Mouse (Mus musculus) forebrain, embryonic 10.5 days (tissue): ENCODE measurements around the gene Zfyve27. TPM values are rescaled to one million over a fixed set of nuclear protein-coding genes. Genes with fewer than 3 reads are reported as not detected.

Experiments used
- DNase-seq: peaks from one replicate; pipeline ENCODE4 v3.0.0-alpha.2; 2017; ENCODE audit warnings: low spot score; ENCODE audit errors: extremely low spot score
- H3K27ac ChIP-seq: fragments of 300-500 bp; sonication (generic); 2 replicates; pipeline ENCODE4 v1.5.1; 2016; ENCODE audit warnings: mild to moderate bottlenecking
- H3K27me3 ChIP-seq: fragments of 300-500 bp; sonication (generic); 2 replicates; pipeline ENCODE4 v1.6.1; 2016; ENCODE audit warnings: mild to moderate bottlenecking; ENCODE audit not compliant: poor library complexity, severe bottlenecking
- H3K36me3 ChIP-seq: fragments of 300-500 bp; sonication (generic); replicated peaks from 2 replicates; pipeline ENCODE4 v1.6.1; 2016; ENCODE audit warnings: mild to moderate bottlenecking, moderate library complexity
- H3K4me1 ChIP-seq: fragments of 300-500 bp; sonication (generic); 2 replicates; pipeline ENCODE4 v1.6.1; 2016
- H3K4me3 ChIP-seq: fragments of 300-500 bp; sonication (generic); 2 replicates; pipeline ENCODE4 v1.5.1; 2016; ENCODE audit warnings: mild to moderate bottlenecking, moderate library complexity
- H3K9me3 ChIP-seq: fragments of 300-500 bp; sonication (generic); 2 replicates; pipeline ENCODE4 v1.6.1; 2016; ENCODE audit warnings: mild to moderate bottlenecking, moderate library complexity
- WGBS: fragments of 180-500 bp; shearing (Covaris S2); methylation state at CpG from one replicate; pipeline ENCODE4 v1.1.7; 2016; 5-methylcytosine and 5-hydroxymethylcytosine counted together
- polyA plus RNA-seq: library from polyadenylated mRNA; unstranded; fragments of >200 nt; fragmentation: Nextera tagmentation; extraction: Ambion mirVana; gene quantifications from 2 replicates; pipeline ENCODE4 v1.2.1, GENCODE M21; 2016

The Zfyve27 gene
- polyA plus RNA-seq: 27.0 and 30.3 TPM in 2 replicates

GRCm38 (mm10) chr19:42163764-42164163, at the start of gene Zfyve27:
TSS of gene Zfyve27 (plus strand) at chr19:42163951.
- H3K36me3 ChIP-seq: no peaks in the 10 kb centered on the region
- H3K4me3 ChIP-seq: no peak within 1 kb of the TSS
- 84% methylated on average over 5 of the region's 5 CpGs for WGBS
- no peak within 1 kb of the TSS for H3K27ac ChIP-seq
- DNase-seq: no peak
- H3K9me3 ChIP-seq: no peaks in the 10 kb centered on the region
- peaks cover 4% of the 10 kb centered on the region for H3K4me1 ChIP-seq
- peaks cover 25% of the 10 kb centered on the region for H3K27me3 ChIP-seq

GRCm38 (mm10) chr19:42115783-42116335, 47.9 kb upstream of the Zfyve27 start:
- Histone ChIP-seq H3K9me3 (no peaks in the 10 kb centered on the region), H3K27ac (no peak overlapping the region), H3K36me3 (peaks cover 86% of the 10 kb centered on the region), H3K27me3 (no peaks in the 10 kb centered on the region), H3K4me1 (no peaks in the 10 kb centered on the region), H3K4me3 (no peak overlapping the region)
- DNase-seq: no peak
- 90% methylated on average over 4 of the region's 4 CpGs for WGBS

- Histone ChIP-seq H3K27ac (no peak overlapping the region), H3K4me1 (no peaks in the 10 kb centered on the region), H3K4me3 (no peak overlapping the region), H3K9me3 (no peaks in the 10 kb centered on the region), H3K27me3 (no peaks in the 10 kb centered on the region), H3K36me3 (peaks cover 97% of the 10 kb centered on the region)
- DNase-seq: no peak
- 96% methylated on average over 9 of the region's 9 CpGs for WGBS
Measured at GRCm38 (mm10) chr19:42118142-42118541, 45.6 kb upstream of the Zfyve27 start.

GRCm38 (mm10) chr19:42118596-42118995, 45.2 kb upstream of the Zfyve27 start:
- Histone ChIP-seq H3K4me1 (no peaks in the 10 kb centered on the region), H3K4me3 (no peak overlapping the region), H3K36me3 (peaks cover 97% of the 10 kb centered on the region), H3K27ac (no peak overlapping the region), H3K27me3 (no peaks in the 10 kb centered on the region), H3K9me3 (no peaks in the 10 kb centered on the region)
- WGBS: 92% methylated on average over 5 of the region's 5 CpGs
- no peak for DNase-seq

- no peak overlapping the region for H3K27ac ChIP-seq
- no peak overlapping the region for H3K4me3 ChIP-seq
- no peaks in the 10 kb centered on the region for H3K4me1 ChIP-seq
- peaks cover 97% of the 10 kb centered on the region for H3K36me3 ChIP-seq
- H3K9me3 ChIP-seq: no peaks in the 10 kb centered on the region
- no peak for DNase-seq
- no peaks in the 10 kb centered on the region for H3K27me3 ChIP-seq
- 96% methylated on average over 8 of the region's 8 CpGs for WGBS
Measured at GRCm38 (mm10) chr19:42120451-42120850, 43.3 kb upstream of the Zfyve27 start.

GRCm38 (mm10) chr19:42124684-42125083, 39.1 kb upstream of the Zfyve27 start:
- 89% methylated on average over 13 of the region's 13 CpGs for WGBS
- no peak for DNase-seq
- Histone ChIP-seq H3K27ac (no peak overlapping the region), H3K4me1 (peaks cover 26% of the 10 kb centered on the region), H3K27me3 (peaks cover 13% of the 10 kb centered on the region), H3K36me3 (peaks cover 56% of the 10 kb centered on the region), H3K9me3 (no peaks in the 10 kb centered on the region), H3K4me3 (no peak overlapping the region)

- Histone ChIP-seq H3K4me3 (no peak overlapping the region), H3K4me1 (peaks cover 34% of the 10 kb centered on the region)
- 85% methylated on average over 11 of the region's 11 CpGs for WGBS
Measured at GRCm38 (mm10) chr19:42125501-42126218, 38.1 kb upstream of the Zfyve27 start.

GRCm38 (mm10) chr19:42126219-42126605, 37.5 kb upstream of the Zfyve27 start:
- Histone ChIP-seq H3K36me3 (peaks cover 41% of the 10 kb centered on the region), H3K4me1 (peaks cover 39% of the 10 kb centered on the region), H3K27ac (no peak overlapping the region), H3K4me3 (no peak overlapping the region), H3K9me3 (no peaks in the 10 kb centered on the region), H3K27me3 (peaks cover 18% of the 10 kb centered on the region)
- DNase-seq: no peak
- 91% methylated on average over 6 of the region's 6 CpGs for WGBS

More at GRCm38 (mm10) chr19:42125501-42126218, 38.1 kb upstream of the Zfyve27 start:
- H3K27me3 ChIP-seq: peaks cover 18% of the 10 kb centered on the region
- H3K9me3 ChIP-seq: no peaks in the 10 kb centered on the region
- peaks cover 47% of the 10 kb centered on the region for H3K36me3 ChIP-seq
- no peak for DNase-seq
- H3K27ac ChIP-seq: no peak overlapping the region

- no peak overlapping the region for H3K27ac ChIP-seq
- no peaks in the 10 kb centered on the region for H3K9me3 ChIP-seq
- peaks cover 18% of the 10 kb centered on the region for H3K27me3 ChIP-seq
- 92% methylated on average over 5 of the region's 5 CpGs for WGBS
- peaks cover 33% of the 10 kb centered on the region for H3K36me3 ChIP-seq
- no peak overlapping the region; the same call in 1 of the 2 replicates for H3K4me3 ChIP-seq
- H3K4me1 ChIP-seq: peaks cover 40% of the 10 kb centered on the region
- DNase-seq: no peak
Measured at GRCm38 (mm10) chr19:42127024-42127423, 36.7 kb upstream of the Zfyve27 start.

- H3K4me3 ChIP-seq: peak overlapping the region; percentile 74
- H3K4me1 ChIP-seq: peaks cover 40% of the 10 kb centered on the region
- no peaks in the 10 kb centered on the region for H3K9me3 ChIP-seq
- WGBS: 4% methylated on average over 23 of the region's 23 CpGs
- peaks cover 22% of the 10 kb centered on the region for H3K36me3 ChIP-seq
- H3K27ac ChIP-seq: peak overlapping the region; percentile 88
- DNase-seq: no peak
- H3K27me3 ChIP-seq: peaks cover 18% of the 10 kb centered on the region
Measured at GRCm38 (mm10) chr19:42128052-42128740, 35.6 kb upstream of the Zfyve27 start.

GRCm38 (mm10) chr19:42128787-42129508, 34.8 kb upstream of the Zfyve27 start, which contains the start of gene Avpi1:
TSS of gene Avpi1 (minus strand) at chr19:42129059.
- no peaks in the 10 kb centered on the region for H3K9me3 ChIP-seq
- peak within 1 kb of the TSS; percentile 88 for H3K27ac ChIP-seq
- DNase-seq: peak; percentile 98
- H3K4me1 ChIP-seq: peaks cover 40% of the 10 kb centered on the region
- WGBS: under 1% methylated on average over 54 of the region's 54 CpGs
- peaks cover 18% of the 10 kb centered on the region for H3K27me3 ChIP-seq
- peak within 1 kb of the TSS; percentile 74 for H3K4me3 ChIP-seq
- H3K36me3 ChIP-seq: peaks cover 15% of the 10 kb centered on the region

- H3K27me3 ChIP-seq: peaks cover 18% of the 10 kb centered on the region
- DNase-seq: no peak
- peak overlapping the region; percentile 88 for H3K27ac ChIP-seq
- peaks cover 40% of the 10 kb centered on the region for H3K4me1 ChIP-seq
- peaks cover 7% of the 10 kb centered on the region for H3K36me3 ChIP-seq
- H3K9me3 ChIP-seq: no peaks in the 10 kb centered on the region
- 34% methylated on average over 14 of the region's 14 CpGs for WGBS
- H3K4me3 ChIP-seq: peak overlapping the region; percentile 74
Measured at GRCm38 (mm10) chr19:42129509-42130293, 34.0 kb upstream of the Zfyve27 start.
